Mouse (Mus musculus): ENCODE results near the gene Cracr2a.

DNA sequence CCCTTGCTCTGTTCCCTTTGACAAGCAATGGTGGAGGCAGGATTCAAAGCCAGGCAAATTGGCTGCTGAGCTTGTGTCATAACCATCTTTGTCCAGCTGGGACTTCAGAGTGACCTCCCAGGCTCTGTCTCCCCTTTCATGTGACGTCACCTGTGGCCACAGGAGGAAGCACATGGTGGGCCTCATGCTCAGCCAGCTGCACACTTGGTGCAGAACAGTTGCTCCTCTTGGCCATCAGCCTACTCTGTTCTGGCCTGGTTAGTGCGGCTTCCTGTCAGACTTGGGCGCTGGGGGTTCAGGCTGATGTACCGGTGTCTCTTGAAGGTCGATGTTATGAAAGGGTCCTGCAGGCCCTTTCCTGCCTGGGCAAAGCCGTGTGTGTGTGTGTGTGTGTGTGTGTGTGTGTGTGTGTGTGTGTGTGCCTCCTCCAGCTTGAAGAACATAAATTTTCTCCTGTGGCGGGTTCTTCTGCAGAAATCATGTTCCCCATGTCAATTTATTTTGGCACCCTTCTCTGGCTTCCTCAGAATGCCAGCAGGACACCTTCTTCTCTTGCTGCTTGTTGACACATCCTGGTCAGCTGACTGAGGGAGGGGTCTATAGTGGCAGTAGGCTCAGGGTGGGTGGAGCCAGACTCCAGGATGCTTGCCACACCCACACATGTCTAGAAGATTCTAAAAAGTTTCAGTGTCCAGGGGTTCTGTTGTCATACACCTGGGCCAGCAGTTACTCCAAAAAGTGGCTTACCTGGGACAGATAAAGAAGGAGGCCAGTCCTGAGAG lies 5.0 kb downstream of the Cracr2a start:
- TF ChIP-seq POLR2A (IDR thresholded peaks at IDR 0.05; ENCODE audit: borderline replicate concordance, low read depth, low read length) (no peak), CTCF (IDR thresholded peaks at IDR 0.05; ENCODE audit: low read depth, low read length) (no peak)

All from bone marrow macrophage, adult 2 months (primary cell).